ENCODE assay signal across 8 mouse cellular contexts in genomic region chr7:30664529-30665200, GRCm38 (mm10). TPM values are rescaled to one million over a fixed set of nuclear protein-coding genes. Genes with fewer than 3 reads are reported as not detected.
DNase-seq lines count a peak whose midpoint lies in the region; ATAC-seq and TF ChIP-seq lines count a peak whose summit lies in the region.

Gene Haus5 (minus strand): TSS chr7:30664994.

- WGBS in heart, embryonic 15.5 days = under 1% methylated on average over 34 of the region's 34 CpGs
- WGBS in liver, embryonic 14.5 days (ENCODE audit: insufficient replicate concordance) = under 1% methylated on average over 34 of the region's 34 CpGs
- WGBS in neural tube, embryonic 11.5 days = under 1% methylated on average over 34 of the region's 34 CpGs
- WGBS in stomach, postnatal 0 days = 1% methylated on average over 34 of the region's 34 CpGs

- H3K27ac ChIP-seq in brown adipose tissue, adult 24 weeks (replicated peaks; ENCODE audit: low read depth, low read length) = peak within 1 kb of the TSS; percentile 25; the same call in 1 of the 2 replicates
- H3K27ac ChIP-seq in heart, embryonic 15.5 days = peak within 1 kb of the TSS; percentile 48; the same call in 1 of the 2 replicates
- H3K27ac ChIP-seq in liver, embryonic 14.5 days = peak within 1 kb of the TSS; percentile 27
- no peak within 1 kb of the TSS for H3K27ac ChIP-seq in neural tube, embryonic 11.5 days (ENCODE audit: low read depth, low read length)
- H3K27ac ChIP-seq in stomach, postnatal 0 days (replicated peaks) = no peak within 1 kb of the TSS

- peak within 1 kb of the TSS; percentile 83 for H3K9ac ChIP-seq in heart, embryonic 15.5 days
- H3K9ac ChIP-seq in liver, embryonic 14.5 days (replicated peaks) = peak within 1 kb of the TSS; percentile 84
- peak within 1 kb of the TSS; percentile 55 for H3K9ac ChIP-seq in neural tube, embryonic 11.5 days (ENCODE audit: low read length)
- peak within 1 kb of the TSS; percentile 73 for H3K9ac ChIP-seq in stomach, postnatal 0 days (ENCODE audit: low read length)

- H3K27me3 ChIP-seq in heart, embryonic 15.5 days = 0 out of 2 replicates have a peak, but pooled peaks cover 5% of the 10 kb centered on the region
- no peaks in the 10 kb centered on the region for H3K27me3 ChIP-seq in liver, embryonic 14.5 days (ENCODE audit: control insufficient read depth, insufficient read depth, low read length)
- H3K27me3 ChIP-seq in neural tube, embryonic 11.5 days (ENCODE audit: control insufficient read depth, insufficient read depth, low read length) = no peaks in the 10 kb centered on the region
- no peaks in the 10 kb centered on the region for H3K27me3 ChIP-seq in stomach, postnatal 0 days (ENCODE audit: control insufficient read depth, insufficient read depth, low read length)

- H3K4me1 ChIP-seq in brown adipose tissue, adult 24 weeks (ENCODE audit: control insufficient read depth, insufficient read depth, insufficient read length, low read length) = no peaks in the 10 kb centered on the region
- peaks cover 11% of the 10 kb centered on the region for H3K4me1 ChIP-seq in heart, embryonic 15.5 days (replicated peaks)
- peaks cover 4 to 6% of the 10 kb centered on the region in 2 experiments; a peak in 2 of 4 replicates for H3K4me1 ChIP-seq in liver, embryonic 14.5 days (replicated peaks; ENCODE audit: control insufficient read depth in 2 of 2, insufficient read depth in 2 of 2, low read length in 1 of 2)
- H3K4me1 ChIP-seq in neural tube, embryonic 11.5 days (ENCODE audit: control insufficient read depth, insufficient read depth, low read length) = no peaks in the 10 kb centered on the region
- H3K4me1 ChIP-seq in stomach, postnatal 0 days (replicated peaks; ENCODE audit: control insufficient read depth, insufficient read depth) = peaks cover 3% of the 10 kb centered on the region; the same call in 1 of the 2 replicates

- peak; percentile 85 for ATAC-seq in heart, embryonic 15.5 days (replicated peaks; ENCODE audit: insufficient number of reproducible peaks, insufficient read depth, low FRiP score, low read depth)
- peak; percentile 91 for ATAC-seq in liver, embryonic 14.5 days (ENCODE audit: insufficient read depth)
- ATAC-seq in neural tube, embryonic 11.5 days (ENCODE audit: insufficient read depth, low FRiP score, low TSS enrichment) = peak; percentile 90
- peak; percentile 94 for ATAC-seq in stomach, postnatal 0 days (ENCODE audit: low FRiP score, low TSS enrichment)

- no peak for TF ChIP-seq EP300 in liver, embryonic 14.5 days (IDR thresholded peaks at IDR 0.05; ENCODE audit: low read depth)
- TF ChIP-seq EP300 in stomach, postnatal 0 days (optimal IDR thresholded peaks at IDR 0.05) = no peak

- H3K4me3 ChIP-seq in brown adipose tissue, adult 24 weeks (ENCODE audit: insufficient read depth, low read depth, low read length) = peak within 1 kb of the TSS; percentile 79
- peak within 1 kb of the TSS; percentile 79 for H3K4me3 ChIP-seq in heart, embryonic 15.5 days
- peak within 1 kb of the TSS; percentile 73 to 92 for H3K4me3 ChIP-seq in liver, embryonic 14.5 days (ENCODE audit: insufficient read depth in 1 of 2, low read depth in 2 of 2, low read length in 2 of 2)
- peak within 1 kb of the TSS; percentile 55 for H3K4me3 ChIP-seq in neural tube, embryonic 11.5 days (ENCODE audit: low read depth, low read length)
- H3K4me3 ChIP-seq in stomach, postnatal 0 days (ENCODE audit: low read depth, low read length) = peak within 1 kb of the TSS; percentile 59

- H3K9me3 ChIP-seq in heart, embryonic 15.5 days (replicated peaks) = no peaks in the 10 kb centered on the region
- no peaks in the 10 kb centered on the region for H3K9me3 ChIP-seq in liver, embryonic 14.5 days (ENCODE audit: control insufficient read depth, low read length)
- H3K9me3 ChIP-seq in neural tube, embryonic 11.5 days (ENCODE audit: control insufficient read depth, low read length) = no peaks in the 10 kb centered on the region
- no peaks in the 10 kb centered on the region for H3K9me3 ChIP-seq in stomach, postnatal 0 days (ENCODE audit: control insufficient read depth, low read length)

- H3K36me3 ChIP-seq in heart, embryonic 15.5 days = peaks cover 18% of the 10 kb centered on the region
- peaks cover 15% of the 10 kb centered on the region for H3K36me3 ChIP-seq in liver, embryonic 14.5 days (replicated peaks; ENCODE audit: control insufficient read depth, insufficient read depth, low read depth)
- no peaks in the 10 kb centered on the region for H3K36me3 ChIP-seq in neural tube, embryonic 11.5 days (ENCODE audit: control insufficient read depth, insufficient read depth, low read length)
- H3K36me3 ChIP-seq in stomach, postnatal 0 days (ENCODE audit: control insufficient read depth, insufficient read depth, low read length) = no peaks in the 10 kb centered on the region

- TF ChIP-seq CTCF in liver, embryonic 14.5 days (IDR thresholded peaks at IDR 0.05; ENCODE audit: low read depth) = no peak
- TF ChIP-seq CTCF in stomach, postnatal 0 days (IDR thresholded peaks at IDR 0.05; ENCODE audit: low read depth) = no peak

- peak within 1 kb of the TSS; percentile 91 for H3K4me2 ChIP-seq in heart, embryonic 15.5 days
- peak within 1 kb of the TSS; percentile 94 for H3K4me2 ChIP-seq in liver, embryonic 14.5 days (ENCODE audit: low read depth)
- peak within 1 kb of the TSS; percentile 85 for H3K4me2 ChIP-seq in neural tube, embryonic 11.5 days (ENCODE audit: low read depth)
- peak within 1 kb of the TSS; percentile 84 for H3K4me2 ChIP-seq in stomach, postnatal 0 days (replicated peaks; ENCODE audit: low read depth)

- DNase-seq in CD4-positive, CD25-positive, alpha-beta regulatory T cell, adult 2 months (ENCODE audit: low read depth, low spot score) = peak; percentile 97
- DNase-seq in fibroblast of lung, adult 2 months (ENCODE audit: low read depth) = peak; percentile 80
- DNase-seq in kidney, postnatal 25 days = peak; percentile 94
- peak; percentile 90 to 92 (median 91) for DNase-seq in liver, embryonic 14.5 days (ENCODE audit: low read depth in 3 of 3, low spot score in 3 of 3)
- DNase-seq in neural tube, embryonic 11.5 days (ENCODE audit: low spot score) = peak; percentile 94
- peak; percentile 95 for DNase-seq in stomach, postnatal 0 days (ENCODE audit: low spot score)

RNA-seq across cellular contexts. Expression of gene Haus5, which starts in this region (rescaled TPM):
- 2.3 and 2.9 TPM in 2 replicates for polyA plus RNA-seq in brown adipose tissue, adult 24 weeks (2012; ENCODE audit: insufficient read depth, insufficient read length, missing spikeins)
- polyA plus RNA-seq in heart, embryonic 15.5 days (2015; fragmentation: Nextera tagmentation; extraction: Ambion mirVana) = 23.4 and 33.8 TPM in 2 replicates
- 23.8 and 28.5 TPM in 2 replicates for polyA plus RNA-seq in liver, embryonic 14.5 days (2012; rRNA removed)
- 28.7 and 29.1 TPM in 2 replicates for polyA plus RNA-seq in liver, embryonic 14.5 days (2014; fragmentation: Nextera tagmentation; extraction: Ambion mirVana)
- 49.4 and 57.7 TPM in 2 replicates for polyA plus RNA-seq in neural tube, embryonic 11.5 days (2014; fragmentation: Nextera tagmentation; extraction: Ambion mirVana)
- polyA plus RNA-seq in stomach, postnatal 0 days (2015; fragmentation: Nextera tagmentation; extraction: Ambion mirVana) = 10.8 and 11.7 TPM in 2 replicates

Comparison
In these comparisons a context has a peak if more than half of its experiments do, and no peak if none do; other contexts are left out.
1. H3K27ac ChIP-seq: peak in brown adipose tissue, adult 24 weeks (single experiment), heart, embryonic 15.5 days (single experiment) and liver, embryonic 14.5 days (single experiment); none in neural tube, embryonic 11.5 days (single experiment) and stomach, postnatal 0 days (single experiment).
2. Peak in every context shown above with its lines, with median percentiles within 50 percentile points of each other: DNase-seq, H3K4me3 ChIP-seq, ATAC-seq, H3K4me2 ChIP-seq and H3K9ac ChIP-seq.